Mouse (Mus musculus) MN1 (cell line): Measurements from ENCODE around the gene Syn2.
A peak's percentile ranks its signal among the peaks of the same experiment; 100 is the strongest.

Experiments used
- DNase-seq: peaks from one replicate; pipeline ENCODE4 v3.0.0-alpha.2; 2016; ENCODE audit warnings: low spot score

Gene Syn2

DNA sequence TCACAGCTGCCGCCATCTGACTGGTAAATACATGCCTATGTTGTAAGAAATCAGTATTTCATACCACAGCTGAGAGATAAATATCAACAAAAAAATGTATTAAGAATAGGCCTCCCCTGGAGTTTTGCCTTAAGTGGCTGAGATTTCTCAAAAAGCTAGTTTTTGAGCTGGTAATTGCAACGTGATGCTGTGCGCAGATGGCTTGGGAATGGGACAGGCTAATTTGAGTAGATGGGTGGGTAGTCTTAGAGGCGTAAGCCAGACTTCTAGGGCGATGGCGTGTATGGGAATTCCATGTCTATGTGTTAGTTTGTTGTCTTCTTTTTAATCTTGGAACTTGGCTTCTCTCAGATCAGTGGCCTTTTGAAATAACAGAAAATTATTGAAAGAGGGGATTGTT is 157.1 kb downstream of the Syn2 start:
- no peak for DNase-seq

DNA sequence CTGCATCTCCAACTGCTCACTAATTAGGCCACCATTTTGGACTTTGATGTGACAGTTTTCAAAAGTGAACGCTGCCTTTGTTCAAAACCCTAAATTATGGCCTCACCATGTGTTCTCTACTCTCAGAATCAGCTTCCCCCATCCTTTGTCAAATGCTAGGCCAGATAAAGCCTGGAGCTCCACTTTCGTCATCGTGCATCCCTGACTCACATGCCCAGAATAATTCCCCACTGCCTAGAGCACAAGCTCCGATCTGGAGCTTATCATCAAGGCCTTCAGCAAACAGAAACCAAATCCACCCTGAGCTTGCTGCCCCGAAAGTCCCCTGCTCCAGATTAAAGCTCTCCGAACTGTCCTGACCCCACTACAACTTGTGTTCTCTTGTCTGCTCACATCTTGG is 157.9 kb downstream of the Syn2 start:
- no peak for DNase-seq

DNA sequence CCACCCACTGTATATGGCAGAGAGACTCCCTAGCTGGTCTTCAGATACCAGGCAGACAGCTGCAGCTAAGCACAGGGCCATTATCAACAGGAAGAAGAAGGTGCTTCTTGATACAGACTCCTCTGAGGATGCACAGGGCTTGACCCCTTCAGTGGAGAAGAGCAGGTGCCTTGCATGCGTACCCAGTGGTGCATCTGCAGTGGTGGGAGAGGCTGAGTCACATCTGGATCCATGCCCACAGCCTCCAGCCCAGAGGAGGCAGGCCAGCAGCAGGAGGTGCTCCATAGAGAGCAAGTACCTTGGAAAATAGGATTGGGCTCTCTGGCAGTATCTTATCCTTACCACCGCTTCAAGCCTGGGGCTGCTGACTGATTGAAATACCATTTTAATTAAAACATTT is 159.2 kb downstream of the Syn2 start:
- DNase-seq, result peak; percentile 45

DNA sequence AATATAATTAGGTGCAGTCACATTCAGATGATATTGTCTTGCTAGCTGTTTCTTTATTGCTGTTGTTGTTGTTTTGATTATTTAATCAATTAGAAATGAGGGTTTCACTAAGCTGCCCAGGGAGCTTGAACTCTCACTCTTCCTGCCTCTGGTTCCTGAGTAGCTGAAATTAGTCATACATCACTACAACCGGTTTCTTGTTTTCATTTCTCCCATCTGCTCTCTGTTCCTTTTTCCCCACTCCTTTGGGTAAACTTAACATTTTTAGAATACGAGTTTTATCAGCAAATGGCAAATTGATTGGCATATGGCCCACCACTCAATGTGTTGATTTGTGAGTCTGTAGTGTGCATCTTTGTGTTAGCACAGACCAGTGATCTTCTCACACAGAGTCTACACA is 172.4 kb downstream of the Syn2 start:
- DNase-seq, result no peak

DNA sequence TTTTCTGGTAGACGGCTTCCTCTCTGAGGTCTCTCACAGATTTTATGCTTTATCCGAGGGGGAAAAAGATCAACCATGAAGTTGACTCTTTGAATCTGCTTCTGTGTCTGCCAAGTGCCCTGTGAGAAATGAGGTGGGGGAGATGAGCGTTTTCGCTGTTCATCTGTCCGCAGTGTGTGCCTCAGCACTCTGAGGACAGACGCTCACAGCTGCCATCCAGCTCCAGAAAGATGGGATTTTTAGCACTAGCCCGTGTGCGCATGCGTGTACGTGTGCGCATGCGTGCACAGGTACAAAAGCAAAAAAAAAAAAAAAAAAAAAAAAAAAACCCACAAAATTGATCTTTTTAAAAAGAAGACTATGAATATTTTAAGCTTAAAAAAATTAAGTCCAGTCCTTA is 178.1 kb downstream of the Syn2 start:
- no peak for DNase-seq

DNA sequence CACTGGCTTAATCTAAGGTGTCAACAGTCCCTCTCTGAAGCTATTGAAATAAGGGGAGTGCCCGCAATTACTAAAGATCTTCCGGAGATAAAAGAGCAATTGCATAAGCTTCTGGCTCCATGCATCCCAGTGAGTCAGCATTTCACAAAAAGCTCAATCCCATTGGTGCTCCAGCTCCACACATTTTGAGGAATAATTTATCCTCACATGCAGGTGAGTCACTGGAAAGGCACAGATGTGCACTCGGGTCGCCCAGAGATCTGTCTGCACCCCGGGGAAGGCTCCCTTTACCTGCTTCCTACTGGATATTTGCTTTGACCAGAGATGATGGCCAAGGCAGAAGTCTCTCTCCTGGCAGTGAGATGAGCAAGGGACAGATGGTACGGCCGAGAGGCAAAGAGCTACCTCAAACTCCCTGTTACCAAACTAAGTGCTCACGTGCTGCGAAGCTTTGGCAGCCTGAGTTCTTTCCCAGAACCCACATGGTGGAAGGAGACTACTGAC is 178.6 kb downstream of the Syn2 start:
- DNase-seq, result peak; percentile 62

DNA sequence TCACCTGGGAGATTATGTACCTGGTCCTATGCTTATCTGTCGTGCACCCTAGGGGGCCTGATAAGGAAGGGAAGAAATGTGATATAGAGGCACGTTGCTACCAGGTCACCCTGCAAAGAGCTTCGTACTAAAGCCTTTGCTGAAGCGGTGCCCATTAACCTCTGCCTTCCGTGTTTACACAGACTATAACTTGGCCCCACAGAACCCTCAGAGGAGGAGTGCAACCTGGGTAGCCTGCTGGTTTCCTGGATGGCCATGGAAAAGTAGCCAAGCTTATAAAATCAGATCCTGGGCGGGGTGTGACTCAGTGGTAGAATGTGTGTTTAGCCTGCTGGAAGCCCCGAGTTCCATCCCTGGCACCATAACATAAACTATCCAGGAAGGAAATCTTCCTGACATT is 179.2 kb downstream of the Syn2 start:
- DNase-seq, result no peak

DNA sequence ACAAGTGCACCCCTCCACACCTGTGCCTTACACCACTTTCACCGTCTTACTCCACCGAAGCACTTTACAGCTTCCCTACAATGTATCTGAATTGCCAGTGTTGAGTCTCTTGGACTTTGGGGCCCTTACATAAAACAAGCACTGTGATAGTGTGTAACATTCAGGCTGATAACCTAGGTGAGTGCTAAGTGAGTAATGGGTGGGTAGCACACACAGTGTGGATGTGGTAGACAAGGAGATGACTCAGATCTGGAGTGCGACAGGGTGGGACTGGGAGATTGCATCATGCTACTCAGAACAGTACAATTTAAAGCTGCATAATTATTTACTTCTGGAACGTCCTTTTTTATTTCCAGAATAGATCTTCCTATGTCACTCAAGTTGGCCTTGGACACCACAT is 181.1 kb downstream of the Syn2 start:
- no peak for DNase-seq

DNA sequence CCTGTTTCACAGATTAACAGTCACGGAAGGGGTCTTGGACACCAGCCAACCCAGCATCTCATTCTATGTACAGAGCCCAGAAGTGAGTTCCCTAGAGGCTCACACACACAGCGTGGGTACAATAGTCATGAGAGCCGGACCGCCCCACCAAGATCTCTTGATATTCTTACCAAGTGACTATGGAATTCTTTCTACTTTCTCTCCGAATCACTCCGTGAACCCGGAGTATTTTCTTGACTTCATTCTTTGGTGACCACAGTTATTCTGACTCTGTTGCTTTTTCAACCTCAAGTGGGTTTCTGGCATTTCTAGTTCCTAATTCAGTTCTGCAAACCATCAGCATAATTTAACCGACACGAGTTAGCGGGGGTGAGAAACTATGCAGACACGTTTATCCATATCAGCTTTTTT is 182.1 kb downstream of the Syn2 start:
- DNase-seq, result no peak

DNA sequence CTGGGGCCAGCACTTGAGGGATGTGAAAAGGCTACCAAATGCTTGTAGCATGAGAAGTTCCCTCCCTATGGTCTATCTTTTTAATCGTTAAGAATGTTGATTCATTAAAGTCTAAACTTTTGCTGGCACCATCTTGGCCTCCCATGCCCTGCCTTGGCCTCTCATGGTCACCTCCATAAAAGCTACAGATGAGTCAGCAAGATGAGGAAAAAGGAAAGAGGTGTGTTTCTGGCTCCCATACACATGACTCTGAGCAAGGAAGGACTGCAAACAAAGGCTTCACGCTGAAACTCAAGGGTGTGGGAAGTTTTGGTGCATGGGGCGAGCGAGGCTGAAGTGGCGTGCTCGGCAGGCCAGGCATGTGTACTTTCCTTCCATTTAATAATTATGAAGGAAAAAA is 184.1 kb downstream of the Syn2 start:
- no peak for DNase-seq

DNA sequence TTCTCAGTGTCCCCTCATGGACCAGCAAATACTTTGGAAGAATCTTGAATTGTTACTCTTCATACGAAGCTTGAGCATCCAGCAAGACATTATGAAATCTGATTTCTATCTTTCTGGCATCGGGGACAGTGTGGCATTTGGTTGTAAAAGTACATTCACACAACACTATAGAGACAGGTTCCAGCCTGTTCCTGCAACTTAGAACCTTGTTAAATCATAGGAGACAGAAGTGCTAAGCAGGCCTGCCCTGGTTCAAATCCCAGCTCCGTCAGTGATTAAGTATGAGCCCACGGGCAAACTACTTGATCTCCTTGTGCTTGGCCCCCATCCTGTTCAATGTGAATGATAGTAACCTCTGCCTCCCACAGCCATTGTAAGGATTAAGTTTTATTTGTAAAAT is 185.0 kb downstream of the Syn2 start:
- no peak for DNase-seq

DNA sequence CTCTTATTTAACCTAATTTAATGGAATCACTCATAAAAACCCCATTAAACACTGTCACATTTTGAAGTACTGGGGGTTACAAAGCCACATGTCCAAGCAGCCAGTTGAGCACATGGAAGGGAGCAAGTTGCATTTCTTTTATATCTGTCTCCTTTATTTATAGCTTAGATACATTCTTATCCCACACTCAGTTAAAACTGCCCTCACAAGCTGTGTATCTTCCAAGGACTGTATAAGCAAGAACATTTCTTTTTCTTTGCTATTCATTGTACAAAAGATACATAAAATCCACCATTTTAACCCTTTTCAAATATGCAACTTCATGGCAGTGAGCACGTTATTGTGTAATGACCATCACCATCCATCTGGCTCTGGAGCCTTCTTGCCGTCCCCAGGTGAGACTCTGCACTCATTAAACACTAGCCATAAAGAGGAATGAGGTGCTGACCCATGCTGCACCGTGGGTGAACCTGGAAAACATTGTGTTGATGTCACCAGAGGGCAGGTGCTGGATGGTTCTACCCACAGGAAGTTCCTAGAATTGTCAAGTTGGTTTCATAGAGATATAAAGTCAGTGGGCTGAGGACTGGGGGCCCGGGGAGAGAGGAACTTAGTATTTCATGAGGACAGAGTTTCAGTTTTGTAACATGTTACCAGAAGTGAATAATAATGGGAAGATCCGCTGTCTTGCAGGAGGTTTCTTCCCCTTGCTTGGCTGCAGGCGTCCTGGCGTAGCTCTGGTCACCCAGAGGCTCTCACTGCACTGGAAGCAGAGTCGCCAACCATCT is 186.4 kb downstream of the Syn2 start:
- DNase-seq, result no peak

DNA sequence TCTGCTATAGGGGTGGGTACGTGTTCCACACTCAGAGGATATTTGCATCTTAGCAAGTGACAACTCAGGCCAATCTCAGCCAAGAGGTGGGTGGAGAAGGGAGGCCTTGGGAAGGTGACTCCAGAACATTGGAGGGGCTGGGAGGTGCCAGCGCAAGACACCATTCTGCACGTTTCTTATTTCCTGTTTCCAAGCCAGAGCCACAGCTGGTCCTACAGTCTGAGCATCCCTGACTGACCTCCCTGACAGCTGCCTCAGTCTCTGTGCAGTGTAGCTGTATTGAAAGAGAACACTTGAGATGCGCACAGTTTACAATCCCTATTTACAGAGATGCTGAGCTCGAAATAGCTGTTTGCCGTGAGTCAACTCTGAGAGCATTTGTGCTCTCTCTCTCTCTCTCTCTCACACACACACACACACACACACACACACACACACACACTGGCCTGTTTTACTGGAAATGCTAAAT is 187.2 kb downstream of the Syn2 start:
- DNase-seq, result no peak

DNA sequence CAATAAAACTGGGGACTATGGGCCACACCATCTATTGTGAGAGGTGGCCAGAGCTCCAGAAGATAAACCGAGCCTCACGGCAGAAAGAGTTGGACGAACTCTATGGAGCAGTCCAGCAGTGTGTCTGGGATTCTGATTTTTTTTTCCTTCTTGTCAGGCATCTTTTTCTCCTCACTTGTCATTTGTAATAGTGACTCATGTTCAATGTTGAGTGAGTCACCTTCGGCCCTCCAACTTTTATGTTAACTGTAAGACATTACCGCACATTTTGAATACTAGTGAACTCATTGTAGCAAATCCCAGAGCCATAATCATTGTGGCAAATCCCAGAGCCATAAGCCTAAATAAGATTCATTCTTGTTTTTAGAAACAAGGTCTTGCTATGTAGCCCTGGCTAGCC is 188.3 kb downstream of the Syn2 start:
- peak; percentile 28 for DNase-seq

DNA sequence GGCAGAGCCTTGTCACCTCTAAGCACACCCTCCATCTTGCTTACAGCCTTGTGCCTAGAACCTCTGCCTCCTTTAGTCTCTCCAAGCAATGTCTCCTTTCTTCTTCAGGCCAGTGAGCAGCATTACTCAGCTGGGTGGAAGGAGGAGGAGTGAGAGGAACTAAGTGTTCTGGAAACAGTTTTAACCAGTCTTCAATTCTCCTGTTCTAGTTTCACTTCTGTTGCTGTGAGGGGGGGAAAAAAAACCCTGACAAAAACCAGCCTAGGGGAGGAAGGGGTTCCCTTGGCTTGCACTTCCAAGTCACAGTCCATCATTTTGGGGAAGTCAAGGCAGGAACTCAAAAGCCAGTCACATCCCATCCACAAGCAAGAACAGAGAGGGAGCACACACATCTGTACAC is 196.3 kb downstream of the Syn2 start:
- no peak for DNase-seq
